Mouse (Mus musculus) megakaryocyte, adult 5-6 weeks (primary cell): ENCODE results near the gene Cdca3. TPM values are rescaled to one million over a fixed set of nuclear protein-coding genes. Genes with fewer than 3 reads are reported as not detected.
"Not testable (repeated sequence)": the region's sequence is repeated elsewhere in the genome, so short reads cannot be mapped to it uniquely, and the experiment has no call there.

Source experiments
- ATAC-seq: 2 replicates; pipeline ENCODE4 v1.8.0; 2016; ENCODE audit warnings: mild to moderate bottlenecking, inconsistent platforms; ENCODE audit not compliant: poor library complexity, severe bottlenecking
- total RNA-seq, 2 experiments: library from RNA; stranded (forward) in 1 of 2; stranded (reverse) in 1 of 2; fragments of 153-499, 151-499 nt in 1 of 2; fragments of 221-1000, 200-1000 nt in 1 of 2; gene quantifications; 2 replicates each; pipeline versions ENCODE4 v1.2.3 to v1.2.4; 2015 to 2017

Cdca3 gene
- total RNA-seq (2015) (160 and 180 TPM in 2 replicates), total RNA-seq (2017) (168 and 185 TPM in 2 replicates)

- peak; percentile 74 for ATAC-seq
Measured at GRCm38 (mm10) chr6:124828868-124829798, at the start of gene Cdca3, which contains the start of gene Usp5. TSS of gene Cdca3 (plus strand) at chr6:124829547. TSS of gene Usp5 (minus strand) at chr6:124829484.

DNA sequence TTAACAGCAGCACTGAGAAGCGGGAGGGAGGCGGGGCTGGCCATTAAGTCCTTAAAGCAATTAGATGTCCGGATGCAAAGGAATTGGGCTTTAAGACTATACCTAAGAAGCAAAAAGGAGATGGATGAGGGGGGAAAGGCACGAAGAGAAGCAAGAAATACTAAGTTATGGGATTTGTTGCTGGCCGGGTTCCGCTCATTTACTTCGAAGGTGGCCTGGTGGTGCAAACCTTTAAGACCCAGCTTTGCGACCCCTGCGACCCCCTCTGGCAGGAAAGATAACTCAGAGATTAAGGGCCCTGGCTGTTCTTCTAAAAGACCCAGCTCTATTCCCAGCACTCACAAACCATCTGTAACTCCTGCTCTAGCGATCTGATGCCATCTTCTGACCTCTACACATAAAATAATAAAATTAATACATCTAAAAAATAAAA, 49.3 kb upstream of the Cdca3 start:
- peak; percentile 26; the same call in 1 of the 2 replicates for ATAC-seq

GRCm38 (mm10) chr6:124780917-124781316, 48.4 kb upstream of the Cdca3 start:
- no peak for ATAC-seq

DNA sequence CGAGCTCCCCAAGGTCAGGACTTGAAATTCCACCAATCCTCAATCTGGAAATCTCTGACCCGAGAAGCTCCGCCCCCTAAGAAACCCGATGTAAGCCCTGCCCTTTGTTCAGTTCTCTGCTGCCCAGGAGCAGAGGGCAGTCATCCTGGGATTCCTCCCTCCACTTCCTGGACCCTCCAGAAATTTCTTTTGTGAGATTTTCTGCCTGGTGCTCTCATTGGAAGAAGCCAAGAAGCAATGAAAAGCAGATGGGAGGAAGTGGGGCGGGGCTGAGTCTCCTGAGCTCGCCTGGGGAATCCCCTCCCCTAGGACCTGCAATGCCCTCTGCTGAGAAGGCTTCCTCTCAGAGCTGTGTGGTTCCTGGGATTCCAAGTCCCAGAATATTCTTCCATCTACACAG, 46.9 kb upstream of the Cdca3 start:
- ATAC-seq, result peak; percentile 47; the same call in 1 of the 2 replicates

- ATAC-seq, result peak; percentile 72
Measured at GRCm38 (mm10) chr6:124786756-124787420, 42.5 kb upstream of the Cdca3 start.

DNA sequence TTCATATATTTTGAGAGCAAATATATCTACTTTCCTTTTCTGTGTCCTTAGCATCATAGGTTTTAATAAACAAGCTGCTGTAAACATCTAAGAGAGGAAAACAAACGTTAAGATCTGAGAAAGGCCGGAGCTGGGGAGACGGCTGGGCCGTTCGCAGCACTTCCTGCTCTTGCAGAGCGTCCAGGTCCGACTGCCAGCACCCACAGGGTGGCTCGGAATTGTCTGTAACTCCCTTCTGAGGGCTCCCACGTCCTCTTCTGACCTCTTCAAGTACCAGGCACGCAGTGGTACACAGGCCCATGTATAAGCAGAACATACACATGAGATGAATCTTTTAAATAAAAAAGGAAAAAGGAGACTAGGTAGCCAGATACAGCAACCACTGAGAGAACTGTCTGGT, 41.6 kb upstream of the Cdca3 start:
- ATAC-seq, result no peak

DNA sequence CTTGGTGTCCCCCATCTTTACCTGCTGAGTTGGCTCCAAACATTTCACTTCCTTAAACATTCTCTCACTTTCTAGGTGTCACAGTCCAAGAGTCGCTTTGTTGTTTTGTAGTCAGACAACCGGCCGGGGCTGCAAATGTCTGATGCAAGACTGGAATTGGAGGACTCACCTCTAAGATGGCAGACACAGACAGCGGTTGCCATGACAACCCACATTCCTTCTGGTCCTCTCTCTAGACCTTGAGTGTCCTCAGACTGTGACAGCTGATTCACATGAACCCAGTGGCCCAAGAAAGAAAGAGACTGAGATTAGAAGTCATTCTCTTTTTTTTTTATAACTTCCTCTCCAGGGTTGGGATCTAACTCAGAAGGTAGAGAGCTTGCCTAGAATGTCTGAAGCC, 39.8 kb upstream of the Cdca3 start:
- no peak for ATAC-seq

DNA sequence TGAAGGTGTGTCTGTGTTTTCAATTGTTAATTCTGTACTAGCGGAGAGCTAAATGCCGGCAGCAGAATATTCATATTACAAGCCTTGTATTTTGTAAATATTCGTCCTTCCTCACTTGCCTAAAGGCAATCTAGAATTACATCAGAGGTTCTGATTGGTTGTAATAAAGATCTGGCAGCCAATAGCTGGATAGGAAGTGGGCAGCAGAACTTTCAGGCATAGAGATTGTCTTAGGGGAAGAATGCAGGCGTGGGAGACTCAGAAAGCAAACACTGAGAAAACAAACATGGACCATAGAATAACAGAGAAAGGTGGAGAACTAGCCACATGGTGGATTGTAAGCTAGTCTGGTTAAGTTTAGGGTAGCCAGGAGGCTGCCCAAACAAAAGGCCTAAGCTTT, 39.2 kb upstream of the Cdca3 start:
- no peak for ATAC-seq

DNA sequence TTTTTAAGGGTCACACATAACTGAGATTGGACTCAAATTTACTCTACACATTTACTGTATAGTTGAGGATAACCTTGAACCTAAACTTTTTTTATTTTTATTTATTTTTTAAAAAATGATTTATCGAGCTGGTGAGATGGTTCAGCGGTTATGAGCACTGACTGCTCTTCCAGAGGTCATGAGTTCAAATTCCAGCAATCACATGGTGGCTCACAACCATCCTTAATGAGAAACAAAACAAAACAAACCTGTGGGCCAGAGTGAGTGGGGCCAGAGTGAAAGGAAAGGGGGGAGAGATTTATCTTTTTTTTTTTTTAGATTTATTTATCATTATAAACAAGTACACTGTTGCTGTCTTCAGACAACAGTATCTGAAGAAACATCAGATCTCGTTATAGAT, 37.4 kb upstream of the Cdca3 start:
- ATAC-seq, result no peak

- ATAC-seq, result no peak
Measured at GRCm38 (mm10) chr6:124795781-124796180, 33.6 kb upstream of the Cdca3 start.

DNA sequence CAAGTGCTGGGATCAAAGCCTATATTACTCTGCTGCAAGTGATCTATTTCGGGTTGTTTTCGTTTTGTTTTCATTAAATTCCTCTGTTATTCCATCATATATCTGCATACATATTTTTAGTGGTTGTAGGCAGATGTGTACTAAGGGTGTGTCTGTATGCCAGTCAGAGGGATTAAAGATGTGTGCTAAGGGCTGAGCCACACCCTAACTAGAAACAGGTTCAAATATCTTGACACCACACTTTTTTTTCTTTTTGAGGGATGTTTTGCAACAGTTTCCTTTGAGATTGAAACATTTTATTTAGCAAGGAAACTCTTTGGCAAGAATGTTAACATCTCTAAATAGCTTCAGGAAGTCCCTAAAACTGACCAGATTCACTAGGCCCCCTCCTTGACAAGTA, 33.1 kb upstream of the Cdca3 start:
- ATAC-seq, result 0 out of 2 replicates have a peak, but pooled peaks have one; percentile 21

- ATAC-seq, result not testable (repeated sequence)
Measured at GRCm38 (mm10) chr6:124802400-124802799, 26.9 kb upstream of the Cdca3 start.

DNA sequence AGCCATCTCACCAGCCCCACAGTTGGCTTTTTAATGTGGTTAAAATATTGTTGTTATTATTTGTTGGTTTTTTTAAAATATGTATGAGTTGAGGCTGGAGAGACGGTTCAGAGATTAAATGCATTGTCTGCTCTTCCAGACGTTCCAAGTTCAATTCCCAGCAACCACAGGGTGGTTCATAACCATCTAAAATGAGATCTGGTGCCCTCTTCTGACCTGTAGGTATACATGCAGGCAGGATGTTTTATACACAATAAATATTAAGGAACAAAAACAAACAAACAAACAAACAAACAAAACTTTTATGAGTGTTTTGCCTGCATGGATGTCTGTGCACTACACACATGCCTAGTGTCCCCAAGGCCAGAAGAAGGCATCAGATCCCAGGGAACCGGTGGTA, 26.3 kb upstream of the Cdca3 start:
- no peak for ATAC-seq

DNA sequence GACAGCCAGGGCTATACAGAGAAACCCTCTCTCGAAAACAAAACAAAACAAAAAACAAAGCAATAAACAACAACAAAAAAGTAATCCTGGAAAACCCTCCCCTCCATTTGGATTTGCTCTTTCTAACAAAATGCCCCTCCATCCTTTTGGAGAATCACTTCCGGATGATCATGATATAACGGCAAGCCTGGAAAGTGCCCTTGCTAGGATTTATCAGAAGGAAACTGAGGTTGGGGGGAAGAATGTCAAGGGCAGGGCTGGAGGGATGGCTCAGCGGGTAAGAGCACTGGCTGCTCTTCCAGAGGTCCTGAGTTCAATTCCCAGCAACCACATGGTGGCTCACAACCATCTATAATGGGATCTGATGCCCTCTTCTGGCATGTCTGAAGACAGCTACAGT, 25.7 kb upstream of the Cdca3 start:
- ATAC-seq, result not testable (repeated sequence)

DNA sequence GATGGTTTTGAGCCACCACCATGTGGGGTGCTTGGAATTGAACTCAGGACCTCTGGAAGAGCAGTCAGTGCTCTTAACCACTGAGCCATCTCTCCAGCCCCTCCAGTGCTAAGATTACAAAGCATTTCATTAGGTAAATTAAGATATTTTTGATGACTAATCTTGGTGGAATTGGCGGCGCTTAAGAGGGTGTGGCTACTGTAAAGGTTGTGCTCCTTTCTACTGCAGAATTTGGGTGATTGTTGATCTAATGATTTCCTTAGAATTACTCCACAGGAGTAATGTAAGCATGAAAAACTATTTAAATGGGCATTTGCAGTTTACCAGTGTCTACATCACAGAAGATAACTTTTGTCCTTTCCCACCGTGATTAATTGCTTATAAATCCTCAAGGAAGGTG, 25.0 kb upstream of the Cdca3 start:
- ATAC-seq, result no peak

DNA sequence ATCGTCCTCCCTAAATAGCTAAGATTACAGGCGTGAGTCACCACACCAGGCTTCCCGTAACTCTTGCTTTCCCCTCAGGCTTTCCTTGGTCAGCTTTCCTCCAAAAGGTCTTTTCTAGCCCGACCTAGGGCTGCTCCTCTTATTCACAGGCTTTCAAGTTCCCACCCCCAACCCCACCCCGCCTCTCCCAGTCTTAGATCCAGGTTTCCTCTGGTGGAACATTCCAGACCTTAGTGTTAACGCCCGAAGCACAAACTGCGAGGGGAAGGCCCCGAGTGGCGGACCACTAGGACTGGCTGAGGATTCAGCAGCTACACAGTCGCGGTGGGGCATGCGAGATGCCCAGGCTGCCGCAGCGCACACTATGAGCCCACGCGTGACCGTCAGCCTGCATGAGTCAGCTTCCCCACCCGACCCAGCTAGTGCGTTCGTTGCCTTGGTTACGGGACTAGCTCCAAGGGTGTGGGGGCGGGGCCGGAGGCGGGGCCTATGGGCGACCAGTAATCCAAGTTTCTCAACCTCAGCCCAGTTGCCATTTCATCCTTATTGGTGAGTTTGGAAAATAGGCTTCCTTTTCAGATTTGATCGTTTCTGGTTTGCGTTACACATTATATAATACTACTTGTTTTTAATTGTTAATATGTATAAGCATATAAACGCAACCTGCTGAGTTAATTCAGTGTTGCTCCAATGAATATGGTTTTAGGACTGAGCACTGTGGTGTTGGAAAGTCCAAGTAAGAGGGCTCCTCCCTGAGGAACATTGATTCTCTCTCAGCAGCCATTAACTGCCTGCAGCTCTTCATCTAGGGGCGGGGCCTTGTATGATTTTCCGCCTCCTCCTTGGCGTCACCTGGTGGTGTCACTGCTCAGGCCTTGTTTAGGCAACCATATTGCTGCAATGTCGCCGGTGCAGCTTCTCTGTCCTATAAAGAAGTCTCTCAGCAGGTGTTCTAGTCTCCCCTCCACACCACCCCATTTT, 23.7 kb upstream of the Cdca3 start:
- peak; percentile 79 for ATAC-seq

GRCm38 (mm10) chr6:124806446-124807140, 22.8 kb upstream of the Cdca3 start:
- no peak for ATAC-seq

- no peak for ATAC-seq
Measured at GRCm38 (mm10) chr6:124807366-124807765, 22.0 kb upstream of the Cdca3 start.

DNA sequence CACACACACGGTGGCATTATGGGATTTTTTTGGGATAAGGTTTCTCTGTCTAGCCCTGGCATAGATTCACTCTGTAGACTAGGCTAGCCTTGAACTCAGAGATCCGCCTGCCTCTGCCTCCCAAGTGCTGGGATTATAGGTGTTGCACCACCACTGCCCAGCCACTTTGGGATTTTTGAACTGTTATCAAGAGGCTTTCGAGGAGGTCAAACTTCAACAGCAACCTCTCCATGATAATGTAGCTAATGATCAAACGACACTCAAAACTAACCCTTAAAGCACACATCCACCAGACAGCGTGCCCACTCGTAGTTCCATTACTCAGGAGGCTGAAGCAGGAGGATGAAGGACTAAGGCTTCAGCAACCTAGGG, 21.4 kb upstream of the Cdca3 start:
- no peak for ATAC-seq
